Mouse (Mus musculus): Measurements from ENCODE around the gene Adprhl2. TPM values are rescaled to one million over a fixed set of nuclear protein-coding genes. Genes with fewer than 3 reads are reported as not detected.

The Adprhl2 gene
- polyA plus RNA-seq, 1 experiment: 44.3 TPM

DNA sequence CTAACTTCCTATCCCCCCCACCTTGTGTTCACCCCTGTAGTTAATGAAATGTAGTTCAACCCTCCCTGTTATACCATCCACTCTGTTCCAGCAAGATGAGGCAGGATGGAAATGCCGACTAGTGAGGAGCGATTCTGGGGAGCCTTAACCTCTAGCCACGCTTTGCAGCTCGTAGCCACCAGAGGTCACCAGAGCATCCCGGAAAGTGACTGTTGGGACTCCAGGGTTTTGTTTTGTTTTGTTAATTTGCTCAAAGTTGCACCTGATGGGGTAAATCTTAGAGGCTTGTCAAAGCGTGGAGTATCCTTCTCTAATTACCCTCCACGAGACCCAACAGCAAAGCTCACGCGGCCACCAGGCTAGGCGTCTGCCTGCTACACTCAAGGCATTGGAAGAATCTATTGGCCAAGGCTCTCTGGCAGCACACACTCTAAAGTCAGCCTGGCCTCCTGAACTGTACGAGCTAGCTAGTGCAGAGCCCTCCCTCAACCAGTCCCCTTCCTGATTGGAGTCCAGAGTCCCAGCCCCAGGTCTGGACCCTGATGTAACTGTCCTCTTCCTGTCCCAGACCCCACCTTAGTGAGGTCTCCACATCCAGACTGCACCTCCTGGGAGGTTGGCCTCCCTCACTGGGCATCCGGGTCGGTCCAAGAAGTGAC is 43.5 kb downstream of the Adprhl2 start:
- peak in 1 of 2 experiments; percentile 34 for DNase-seq (ENCODE audit: low read depth in 1 of 2, low spot score in 2 of 2)
- 21% methylated on average over 13 of the region's 13 CpGs for WGBS
- H3K4me1 ChIP-seq (ENCODE audit: control insufficient read depth, insufficient read depth, insufficient read length): peaks cover 2% of the 10 kb centered on the region; the same call in 1 of the 2 replicates
- peaks cover 11% of the 10 kb centered on the region for H3K36me3 ChIP-seq (ENCODE audit: control insufficient read depth, insufficient read depth, low read length)
- H3K27ac ChIP-seq (ENCODE audit: insufficient read depth, low read length): no peak overlapping the region
- H3K27me3 ChIP-seq (ENCODE audit: control insufficient read depth, insufficient read depth, low read length): no peaks in the 10 kb centered on the region
- TF ChIP-seq CTCF (IDR thresholded peaks at IDR 0.05; ENCODE audit: extremely low read depth, insufficient read depth, insufficient read length, insufficient replicate concordance): peak; percentile 61; the same call in 1 of the 2 replicates
- no peak for TF ChIP-seq POLR2A (IDR thresholded peaks at IDR 0.05; ENCODE audit: low read depth, low read length)
- H3K4me3 ChIP-seq (ENCODE audit: extremely low read depth, insufficient read depth, insufficient read length): 0 out of 2 replicates have a peak overlapping the region, but pooled peaks have one; percentile 22

DNA sequence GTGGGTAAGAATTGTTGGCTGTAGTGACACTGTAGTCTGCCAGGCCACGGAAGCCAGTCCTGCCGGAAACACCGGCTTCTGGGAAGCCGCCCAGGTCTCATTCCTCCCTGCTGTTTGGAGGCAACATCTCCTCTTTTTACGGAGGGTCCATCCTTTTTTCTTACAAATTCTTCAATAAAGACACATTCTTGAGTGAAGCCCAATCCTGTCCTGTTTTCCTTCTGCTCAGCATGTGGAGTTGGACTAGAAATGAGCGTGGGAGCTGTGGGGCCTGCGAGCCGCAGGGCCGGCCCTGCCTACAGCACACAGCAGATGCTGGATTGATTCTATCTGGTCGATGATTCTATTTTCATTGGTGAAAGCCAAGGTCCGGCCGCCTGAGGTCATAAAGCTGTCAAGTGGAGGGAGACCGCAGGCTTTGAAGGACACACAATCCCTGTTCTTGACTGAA is 45.8 kb downstream of the Adprhl2 start:
- TF ChIP-seq POLR2A (IDR thresholded peaks at IDR 0.05; ENCODE audit: low read depth, low read length) (no peak), CTCF (IDR thresholded peaks at IDR 0.05; ENCODE audit: extremely low read depth, insufficient read depth, insufficient read length, insufficient replicate concordance) (no peak)
- Histone ChIP-seq H3K27me3 (ENCODE audit: control insufficient read depth, insufficient read depth, low read length) (no peaks in the 10 kb centered on the region), H3K4me1 (ENCODE audit: control insufficient read depth, insufficient read depth, insufficient read length) (peaks cover 2% of the 10 kb centered on the region; the same call in 1 of the 2 replicates), H3K27ac (ENCODE audit: insufficient read depth, low read length) (no peak overlapping the region), H3K36me3 (ENCODE audit: control insufficient read depth, insufficient read depth, low read length) (peaks cover 18% of the 10 kb centered on the region), H3K4me3 (ENCODE audit: extremely low read depth, insufficient read depth, insufficient read length) (no peak overlapping the region)
- DNase-seq (ENCODE audit: low read depth in 1 of 2, low spot score in 2 of 2): no peak
- WGBS: 90% methylated on average over 13 of the region's 13 CpGs

DNA sequence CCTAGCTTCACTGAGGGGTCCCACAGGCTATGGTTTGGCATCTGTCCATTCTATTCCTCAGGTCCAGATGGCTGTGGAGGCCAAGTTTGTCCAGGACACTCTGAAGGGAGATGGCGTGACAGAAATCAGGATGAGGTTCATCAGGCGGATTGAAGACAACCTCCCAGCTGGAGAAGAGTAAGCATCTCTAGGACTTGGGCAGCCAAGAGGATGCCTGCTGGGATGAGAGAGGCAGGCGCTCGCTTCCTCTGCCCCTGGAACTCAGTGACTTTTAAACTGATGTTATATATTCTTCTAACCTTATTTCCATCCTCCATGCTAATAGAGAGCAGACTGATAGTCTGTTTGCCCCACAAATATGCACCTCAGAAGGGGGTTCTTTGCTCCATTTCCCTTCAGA is 46.4 kb downstream of the Adprhl2 start:
- Histone ChIP-seq H3K27ac (ENCODE audit: insufficient read depth, low read length) (no peak overlapping the region), H3K27me3 (ENCODE audit: control insufficient read depth, insufficient read depth, low read length) (no peaks in the 10 kb centered on the region), H3K36me3 (ENCODE audit: control insufficient read depth, insufficient read depth, low read length) (peaks cover 18% of the 10 kb centered on the region), H3K4me3 (ENCODE audit: extremely low read depth, insufficient read depth, insufficient read length) (no peak overlapping the region), H3K4me1 (ENCODE audit: control insufficient read depth, insufficient read depth, insufficient read length) (peaks cover 2% of the 10 kb centered on the region; the same call in 1 of the 2 replicates)
- TF ChIP-seq CTCF (IDR thresholded peaks at IDR 0.05; ENCODE audit: extremely low read depth, insufficient read depth, insufficient read length, insufficient replicate concordance) (no peak), POLR2A (IDR thresholded peaks at IDR 0.05; ENCODE audit: low read depth, low read length) (no peak)
- WGBS: 90% methylated on average over 4 of the region's 4 CpGs
- DNase-seq (ENCODE audit: low read depth in 1 of 2, low spot score in 2 of 2): no peak

DNA sequence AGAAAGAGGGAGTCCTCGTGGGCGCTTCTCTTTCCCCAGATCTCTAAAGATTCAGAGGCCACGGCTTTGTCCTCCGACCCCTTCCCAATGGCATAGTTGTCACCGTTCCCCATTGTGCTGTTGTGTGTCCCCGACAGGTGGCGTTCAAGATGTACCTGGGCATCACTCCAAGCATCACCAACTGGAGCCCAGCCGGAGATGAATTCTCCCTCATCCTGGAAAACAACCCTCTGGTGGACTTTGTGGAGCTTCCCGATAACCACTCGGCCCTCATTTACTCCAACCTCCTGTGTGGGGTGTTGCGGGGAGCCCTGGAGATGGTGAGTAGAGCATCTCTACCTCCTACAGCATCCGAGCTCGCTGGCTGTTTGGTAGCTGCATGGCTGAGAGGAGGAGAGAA is 47.8 kb downstream of the Adprhl2 start:
- peaks cover 2% of the 10 kb centered on the region; the same call in 1 of the 2 replicates for H3K4me1 ChIP-seq (ENCODE audit: control insufficient read depth, insufficient read depth, insufficient read length)
- 95% methylated on average over 13 of the region's 13 CpGs for WGBS
- no peak overlapping the region for H3K4me3 ChIP-seq (ENCODE audit: extremely low read depth, insufficient read depth, insufficient read length)
- no peaks in the 10 kb centered on the region for H3K27me3 ChIP-seq (ENCODE audit: control insufficient read depth, insufficient read depth, low read length)
- H3K36me3 ChIP-seq (ENCODE audit: control insufficient read depth, insufficient read depth, low read length): peaks cover 18% of the 10 kb centered on the region
- no peak overlapping the region for H3K27ac ChIP-seq (ENCODE audit: insufficient read depth, low read length)
- TF ChIP-seq CTCF (IDR thresholded peaks at IDR 0.05; ENCODE audit: extremely low read depth, insufficient read depth, insufficient read length, insufficient replicate concordance) (no peak), POLR2A (IDR thresholded peaks at IDR 0.05; ENCODE audit: low read depth, low read length) (no peak)
- DNase-seq (ENCODE audit: low read depth in 1 of 2, low spot score in 2 of 2): no peak

DNA sequence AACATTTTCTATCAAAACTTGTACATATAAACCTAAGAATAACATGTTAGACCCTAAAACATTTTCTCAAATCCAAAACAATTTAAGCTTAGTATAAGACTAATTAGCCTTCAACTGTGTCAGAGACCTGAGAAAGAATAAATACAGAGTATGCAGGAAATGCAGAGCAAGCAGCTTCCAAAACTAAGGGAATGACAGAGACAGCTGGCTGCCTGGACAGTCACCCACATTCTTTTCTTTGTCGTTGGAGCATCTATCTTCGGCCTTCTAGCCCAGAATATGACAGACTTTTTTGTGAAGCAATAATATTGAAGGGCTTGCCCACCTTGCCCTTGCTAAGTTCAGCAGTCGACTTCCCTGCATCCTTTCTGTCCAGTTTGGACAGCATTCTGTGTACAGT is 52.2 kb downstream of the Adprhl2 start:
- no peaks in the 10 kb centered on the region for H3K4me1 ChIP-seq (ENCODE audit: control insufficient read depth, insufficient read depth, insufficient read length)
- TF ChIP-seq CTCF (IDR thresholded peaks at IDR 0.05; ENCODE audit: extremely low read depth, insufficient read depth, insufficient read length, insufficient replicate concordance) (no peak), POLR2A (IDR thresholded peaks at IDR 0.05; ENCODE audit: low read depth, low read length) (no peak)
- no peak for DNase-seq (ENCODE audit: low read depth in 1 of 2, low spot score in 2 of 2)
- no peak overlapping the region for H3K27ac ChIP-seq (ENCODE audit: insufficient read depth, low read length)
- peaks cover 16% of the 10 kb centered on the region for H3K36me3 ChIP-seq (ENCODE audit: control insufficient read depth, insufficient read depth, low read length)
- H3K4me3 ChIP-seq (ENCODE audit: extremely low read depth, insufficient read depth, insufficient read length): no peak overlapping the region
- WGBS: 79% methylated on average over 3 of the region's 3 CpGs
- H3K27me3 ChIP-seq (ENCODE audit: control insufficient read depth, insufficient read depth, low read length): no peaks in the 10 kb centered on the region

Other genes starting within 250 kb of the Adprhl2 start
- gene Lsm10, start 225.1 kb downstream of the Adprhl2 start, polyA plus RNA-seq (2012; rRNA removed): 22.2 and 25.7 TPM in 2 replicates
- gene Stk40, start 217.7 kb downstream of the Adprhl2 start, polyA plus RNA-seq (2012; rRNA removed): 19.4 and 21.0 TPM in 2 replicates
- 57.5 and 89.5 TPM in 2 replicates for gene Eva1b, start 174.0 kb downstream of the Adprhl2 start, polyA plus RNA-seq (2012; rRNA removed)
- gene Sh3d21, start 158.2 kb downstream of the Adprhl2 start, polyA plus RNA-seq (2012; rRNA removed): 0.34 and 0.54 TPM in 2 replicates
- 51.1 and 53.0 TPM in 2 replicates for gene Thrap3, start 118.9 kb downstream of the Adprhl2 start, polyA plus RNA-seq (2012; rRNA removed)
- 46.3 and 60.2 TPM in 2 replicates for gene Map7d1, start 65.4 kb downstream of the Adprhl2 start, polyA plus RNA-seq (2012; rRNA removed)
- 23.6 and 25.7 TPM in 2 replicates for gene Trappc3, start 59.4 kb downstream of the Adprhl2 start, polyA plus RNA-seq (2012; rRNA removed)
- gene Col8a2, start 34.9 kb downstream of the Adprhl2 start, polyA plus RNA-seq (2012; rRNA removed): 3.2 and 3.7 TPM in 2 replicates
- gene Tekt2, start 4.0 kb upstream of the Adprhl2 start, polyA plus RNA-seq (2012; rRNA removed): 1.7 and 2.0 TPM in 2 replicates
- 12.6 and 14.8 TPM in 2 replicates for gene Ago3, start 107.9 kb upstream of the Adprhl2 start, polyA plus RNA-seq (2012; rRNA removed)
- gene Ago1, start 146.9 kb upstream of the Adprhl2 start, polyA plus RNA-seq (2012; rRNA removed): 19.8 and 20.1 TPM in 2 replicates
- 1.0 TPM in 2 replicates for gene Ago4, start 211.8 kb upstream of the Adprhl2 start, polyA plus RNA-seq (2012; rRNA removed)
- 0.88 and 1.1 TPM in 2 replicates for gene Clspn, start 235.2 kb upstream of the Adprhl2 start, polyA plus RNA-seq (2012; rRNA removed)